Mouse (Mus musculus): ENCODE data around the gene Sox10. TPM values are rescaled to one million over a fixed set of nuclear protein-coding genes. Genes with fewer than 3 reads are reported as not detected.

The Sox10 gene
- polyA plus RNA-seq, 1 experiment from 2014 or later, result 16.8 TPM

- Histone ChIP-seq H3K27ac (ENCODE audit: low read length) (no peak overlapping the region), H3K36me3 (ENCODE audit: control insufficient read depth, insufficient read depth, low read length) (no peaks in the 10 kb centered on the region), H3K27me3 (ENCODE audit: control insufficient read depth, insufficient read depth, low read length) (no peaks in the 10 kb centered on the region), H3K4me1 (ENCODE audit: control insufficient read depth, insufficient read depth, low read length) (peaks cover 10% of the 10 kb centered on the region), H3K9ac (replicated peaks; ENCODE audit: low read depth, low read length) (no peak overlapping the region), H3K4me2 (replicated peaks; ENCODE audit: low read depth, low read length) (no peak overlapping the region), H3K4me3 (ENCODE audit: low read depth, low read length) (no peak overlapping the region), H3K9me3 (ENCODE audit: control insufficient read depth, low read depth, low read length) (no peaks in the 10 kb centered on the region)
- WGBS, result 92% methylated on average over 12 of the region's 12 CpGs
- ATAC-seq (ENCODE audit: insufficient number of reproducible peaks, insufficient read depth, low FRiP score, low read depth), result no peak
Observed at GRCm38 (mm10) chr15:79199390-79199976, 34.4 kb upstream of the Sox10 start.

GRCm38 (mm10) chr15:79195492-79195891 is 30.5 kb upstream of the Sox10 start:
- WGBS, result 85% methylated on average over 8 of the region's 8 CpGs
- Histone ChIP-seq H3K27me3 (ENCODE audit: control insufficient read depth, insufficient read depth, low read length) (no peaks in the 10 kb centered on the region), H3K36me3 (ENCODE audit: control insufficient read depth, insufficient read depth, low read length) (no peaks in the 10 kb centered on the region), H3K9me3 (ENCODE audit: control insufficient read depth, low read depth, low read length) (no peaks in the 10 kb centered on the region), H3K4me3 (ENCODE audit: low read depth, low read length) (no peak overlapping the region), H3K9ac (replicated peaks; ENCODE audit: low read depth, low read length) (no peak overlapping the region), H3K4me1 (ENCODE audit: control insufficient read depth, insufficient read depth, low read length) (peaks cover 9% of the 10 kb centered on the region; the same call in 1 of the 2 replicates), H3K27ac (ENCODE audit: low read length) (no peak overlapping the region), H3K4me2 (replicated peaks; ENCODE audit: low read depth, low read length) (no peak overlapping the region)
- ATAC-seq (ENCODE audit: insufficient number of reproducible peaks, insufficient read depth, low FRiP score, low read depth), result no peak

GRCm38 (mm10) chr15:79194946-79195345 is 29.9 kb upstream of the Sox10 start:
- ATAC-seq (ENCODE audit: insufficient number of reproducible peaks, insufficient read depth, low FRiP score, low read depth), result no peak
- Histone ChIP-seq H3K4me2 (replicated peaks; ENCODE audit: low read depth, low read length) (no peak overlapping the region), H3K4me1 (ENCODE audit: control insufficient read depth, insufficient read depth, low read length) (peaks cover 9% of the 10 kb centered on the region; the same call in 1 of the 2 replicates), H3K4me3 (ENCODE audit: low read depth, low read length) (no peak overlapping the region), H3K9ac (replicated peaks; ENCODE audit: low read depth, low read length) (no peak overlapping the region), H3K9me3 (ENCODE audit: control insufficient read depth, low read depth, low read length) (no peaks in the 10 kb centered on the region), H3K27ac (ENCODE audit: low read length) (no peak overlapping the region), H3K27me3 (ENCODE audit: control insufficient read depth, insufficient read depth, low read length) (no peaks in the 10 kb centered on the region), H3K36me3 (ENCODE audit: control insufficient read depth, insufficient read depth, low read length) (no peaks in the 10 kb centered on the region)
- 79% methylated on average over 2 of the region's 2 CpGs for WGBS

- Histone ChIP-seq H3K9ac (replicated peaks; ENCODE audit: low read depth, low read length) (no peak overlapping the region), H3K9me3 (ENCODE audit: control insufficient read depth, low read depth, low read length) (no peaks in the 10 kb centered on the region), H3K27me3 (ENCODE audit: control insufficient read depth, insufficient read depth, low read length) (no peaks in the 10 kb centered on the region), H3K4me3 (ENCODE audit: low read depth, low read length) (no peak overlapping the region), H3K4me2 (replicated peaks; ENCODE audit: low read depth, low read length) (no peak overlapping the region), H3K4me1 (ENCODE audit: control insufficient read depth, insufficient read depth, low read length) (peaks cover 9% of the 10 kb centered on the region; the same call in 1 of the 2 replicates), H3K27ac (ENCODE audit: low read length) (peak overlapping the region; percentile 61; the same call in 1 of the 2 replicates), H3K36me3 (ENCODE audit: control insufficient read depth, insufficient read depth, low read length) (no peaks in the 10 kb centered on the region)
- ATAC-seq (ENCODE audit: insufficient number of reproducible peaks, insufficient read depth, low FRiP score, low read depth), result no peak
- 73% methylated on average over 9 of the region's 9 CpGs for WGBS
Observed at GRCm38 (mm10) chr15:79194048-79194447, 29.0 kb upstream of the Sox10 start.

GRCm38 (mm10) chr15:79192885-79193845 is 28.1 kb upstream of the Sox10 start:
- Histone ChIP-seq H3K4me1 (ENCODE audit: control insufficient read depth, insufficient read depth, low read length) (peaks cover 9% of the 10 kb centered on the region; the same call in 1 of the 2 replicates), H3K4me2 (replicated peaks; ENCODE audit: low read depth, low read length) (0 out of 2 replicates have a peak overlapping the region, but pooled peaks have one; percentile 5), H3K4me3 (ENCODE audit: low read depth, low read length) (no peak overlapping the region), H3K9ac (replicated peaks; ENCODE audit: low read depth, low read length) (no peak overlapping the region), H3K36me3 (ENCODE audit: control insufficient read depth, insufficient read depth, low read length) (no peaks in the 10 kb centered on the region), H3K27ac (ENCODE audit: low read length) (peak overlapping the region; percentile 68), H3K9me3 (ENCODE audit: control insufficient read depth, low read depth, low read length) (no peaks in the 10 kb centered on the region), H3K27me3 (ENCODE audit: control insufficient read depth, insufficient read depth, low read length) (no peaks in the 10 kb centered on the region)
- ATAC-seq (ENCODE audit: insufficient number of reproducible peaks, insufficient read depth, low FRiP score, low read depth), result peak; percentile 65
- WGBS, result 43% methylated on average over 26 of the region's 27 CpGs

GRCm38 (mm10) chr15:79192450-79192849 is 27.4 kb upstream of the Sox10 start:
- no peaks in the 10 kb centered on the region for H3K27me3 ChIP-seq (ENCODE audit: control insufficient read depth, insufficient read depth, low read length)
- no peak overlapping the region for H3K4me3 ChIP-seq (ENCODE audit: low read depth, low read length)
- H3K4me1 ChIP-seq (ENCODE audit: control insufficient read depth, insufficient read depth, low read length), result peaks cover 9% of the 10 kb centered on the region; the same call in 1 of the 2 replicates
- no peaks in the 10 kb centered on the region for H3K9me3 ChIP-seq (ENCODE audit: control insufficient read depth, low read depth, low read length)
- no peak for ATAC-seq (ENCODE audit: insufficient number of reproducible peaks, insufficient read depth, low FRiP score, low read depth)
- WGBS, result 88% methylated on average over 6 of the region's 6 CpGs
- no peaks in the 10 kb centered on the region for H3K36me3 ChIP-seq (ENCODE audit: control insufficient read depth, insufficient read depth, low read length)
- peak overlapping the region; percentile 10; the same call in 1 of the 2 replicates for H3K27ac ChIP-seq (ENCODE audit: low read length)
- no peak overlapping the region for H3K9ac ChIP-seq (replicated peaks; ENCODE audit: low read depth, low read length)
- no peak overlapping the region for H3K4me2 ChIP-seq (replicated peaks; ENCODE audit: low read depth, low read length)

- no peak overlapping the region for H3K4me2 ChIP-seq (replicated peaks; ENCODE audit: low read depth, low read length)
- H3K4me1 ChIP-seq (ENCODE audit: control insufficient read depth, insufficient read depth, low read length), result peaks cover 9% of the 10 kb centered on the region; the same call in 1 of the 2 replicates
- no peak overlapping the region for H3K9ac ChIP-seq (replicated peaks; ENCODE audit: low read depth, low read length)
- H3K9me3 ChIP-seq (ENCODE audit: control insufficient read depth, low read depth, low read length), result no peaks in the 10 kb centered on the region
- 88% methylated on average over 2 of the region's 2 CpGs for WGBS
- H3K4me3 ChIP-seq (ENCODE audit: low read depth, low read length), result no peak overlapping the region
- H3K27me3 ChIP-seq (ENCODE audit: control insufficient read depth, insufficient read depth, low read length), result no peaks in the 10 kb centered on the region
- no peak for ATAC-seq (ENCODE audit: insufficient number of reproducible peaks, insufficient read depth, low FRiP score, low read depth)
- H3K27ac ChIP-seq (ENCODE audit: low read length), result no peak overlapping the region
- H3K36me3 ChIP-seq (ENCODE audit: control insufficient read depth, insufficient read depth, low read length), result no peaks in the 10 kb centered on the region
Observed at GRCm38 (mm10) chr15:79191426-79191825, 26.4 kb upstream of the Sox10 start.

- Histone ChIP-seq H3K27me3 (ENCODE audit: control insufficient read depth, insufficient read depth, low read length) (no peaks in the 10 kb centered on the region), H3K4me3 (ENCODE audit: low read depth, low read length) (no peak overlapping the region), H3K9ac (replicated peaks; ENCODE audit: low read depth, low read length) (no peak overlapping the region), H3K4me1 (ENCODE audit: control insufficient read depth, insufficient read depth, low read length) (peaks cover 2% of the 10 kb centered on the region; the same call in 1 of the 2 replicates), H3K9me3 (ENCODE audit: control insufficient read depth, low read depth, low read length) (no peaks in the 10 kb centered on the region), H3K4me2 (replicated peaks; ENCODE audit: low read depth, low read length) (no peak overlapping the region), H3K36me3 (ENCODE audit: control insufficient read depth, insufficient read depth, low read length) (no peaks in the 10 kb centered on the region), H3K27ac (ENCODE audit: low read length) (no peak overlapping the region)
- 92% methylated on average over 8 of the region's 8 CpGs for WGBS
- ATAC-seq (ENCODE audit: insufficient number of reproducible peaks, insufficient read depth, low FRiP score, low read depth), result no peak
Observed at GRCm38 (mm10) chr15:79187819-79188218, 22.8 kb upstream of the Sox10 start.

Measured in stomach, embryonic 14.5 days (tissue).